Mouse (Mus musculus) testis, postnatal 14 days (tissue): ENCODE measurements around the gene Ccdc62.

Experiments used
- DNase-seq: peaks from one replicate; pipeline ENCODE4 v3.0.0; 2021; ENCODE audit warnings: low spot score

The Ccdc62 gene

GRCm38 (mm10) chr5:123930508-123930989, at the start of gene Ccdc62:
Gene Ccdc62 (plus strand): TSS chr5:123930679.
- DNase-seq = peak; percentile 95

- peak; percentile 36 for DNase-seq
Observed at GRCm38 (mm10) chr5:123880778-123881177, 49.7 kb upstream of the Ccdc62 start.

- no peak for DNase-seq
Observed at GRCm38 (mm10) chr5:123883891-123884290, 46.6 kb upstream of the Ccdc62 start.

- DNase-seq = no peak
Observed at GRCm38 (mm10) chr5:123884332-123884731, 46.1 kb upstream of the Ccdc62 start.

- DNase-seq = no peak
Observed at GRCm38 (mm10) chr5:123886365-123886764, 44.1 kb upstream of the Ccdc62 start.

- no peak for DNase-seq
Observed at GRCm38 (mm10) chr5:123890312-123890711, 40.2 kb upstream of the Ccdc62 start.

GRCm38 (mm10) chr5:123890987-123891386, 39.5 kb upstream of the Ccdc62 start:
- no peak for DNase-seq

GRCm38 (mm10) chr5:123891669-123892068, 38.8 kb upstream of the Ccdc62 start:
- DNase-seq = peak; percentile 49

- DNase-seq = no peak
Observed at GRCm38 (mm10) chr5:123893520-123893919, 37.0 kb upstream of the Ccdc62 start.

- no peak for DNase-seq
Observed at GRCm38 (mm10) chr5:123896395-123896794, 34.1 kb upstream of the Ccdc62 start.

GRCm38 (mm10) chr5:123897352-123897751, 33.1 kb upstream of the Ccdc62 start:
- no peak for DNase-seq

- no peak for DNase-seq
Observed at GRCm38 (mm10) chr5:123904059-123904672, 26.3 kb upstream of the Ccdc62 start.

- DNase-seq = no peak
Observed at GRCm38 (mm10) chr5:123906146-123906975, 24.1 kb upstream of the Ccdc62 start.

- peak; percentile 99 for DNase-seq
Observed at GRCm38 (mm10) chr5:123906976-123907630, 23.4 kb upstream of the Ccdc62 start, which contains the start of gene Denr. Gene Denr (plus strand): TSS chr5:123907175.

GRCm38 (mm10) chr5:123907631-123907977, 22.9 kb upstream of the Ccdc62 start:
- DNase-seq = no peak

GRCm38 (mm10) chr5:123914852-123915251, 15.6 kb upstream of the Ccdc62 start:
- DNase-seq = no peak

GRCm38 (mm10) chr5:123922112-123922511, 8.4 kb upstream of the Ccdc62 start:
- no peak for DNase-seq

GRCm38 (mm10) chr5:123927118-123927517, 3.4 kb upstream of the Ccdc62 start, which contains the start of gene Gm43518:
Gene Gm43518 (plus strand): TSS chr5:123927418.
- DNase-seq = no peak

GRCm38 (mm10) chr5:123931131-123931530, 652 bp downstream of the Ccdc62 start:
- DNase-seq = no peak

GRCm38 (mm10) chr5:123932927-123933326, 2.4 kb downstream of the Ccdc62 start:
- no peak for DNase-seq

GRCm38 (mm10) chr5:123933556-123933955, 3.1 kb downstream of the Ccdc62 start:
- no peak for DNase-seq

- DNase-seq = no peak
Observed at GRCm38 (mm10) chr5:123933957-123934591, 3.6 kb downstream of the Ccdc62 start.
